Mouse (Mus musculus) ES-E14 (cell line): ENCODE data around the gene Ugt1a8.
"Not testable (repeated sequence)": the region's sequence is repeated elsewhere in the genome, so short reads cannot be mapped to it uniquely, and the experiment has no call there.

ENCODE experiments used
- HCFC1 ChIP-seq: IDR thresholded peaks from 2 replicates; pipeline ENCODE4 v1.6.1; 2012; ENCODE audit warnings: low read length, inconsistent platforms, borderline replicate concordance; ENCODE audit not compliant: insufficient read depth
- MAFK ChIP-seq: IDR thresholded peaks from 2 replicates; pipeline ENCODE4 v1.6.1; 2014; ENCODE audit warnings: mild to moderate bottlenecking, low read depth, low read length, inconsistent platforms; ENCODE audit not compliant: insufficient read depth
- ZC3H11A ChIP-seq: IDR thresholded peaks from 2 replicates; pipeline ENCODE4 v1.6.1; 2012; ENCODE audit warnings: low read depth, mild to moderate bottlenecking, inconsistent platforms, low read length, borderline replicate concordance

DNA sequence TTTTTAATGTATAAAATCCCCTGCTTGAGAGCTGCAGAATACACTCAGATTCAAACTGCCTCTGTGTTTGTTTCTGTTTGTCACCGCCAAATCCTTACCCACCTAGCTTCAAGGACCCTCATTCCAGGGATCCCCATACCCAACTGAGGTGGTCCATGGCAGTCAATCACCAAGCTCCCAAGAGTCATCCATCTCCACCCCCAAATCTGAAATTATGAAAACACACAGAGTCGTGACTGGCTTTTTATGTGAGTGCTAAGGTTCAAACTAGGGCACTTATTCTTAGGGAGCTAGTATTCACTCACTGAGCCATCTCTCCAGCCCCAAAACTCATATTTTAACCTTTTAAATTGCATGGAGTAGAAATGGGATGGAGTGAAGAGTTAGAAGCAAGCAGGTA is 137.7 kb downstream of the Ugt1a8 start:
- TF ChIP-seq MAFK, ZC3H11A, HCFC1: not testable (repeated sequence)
